Mouse (Mus musculus) MEL (cell line): ENCODE results near the gene Ephb2. TPM values are rescaled to one million over a fixed set of nuclear protein-coding genes. Genes with fewer than 3 reads are reported as not detected.

ENCODE experiments used
- DNase-seq: peaks from one replicate; pipeline ENCODE4 v3.0.0; 2011; ENCODE audit warnings: low read depth, low spot score
- H3K27ac ChIP-seq: 2 replicates; pipeline ENCODE4 v1.5.1; 2012; ENCODE audit warnings: low read depth, mild to moderate bottlenecking, control low read depth, low read length, moderate library complexity; ENCODE audit not compliant: control insufficient read depth
- H3K27me3 ChIP-seq, 2 experiments: fragments of 150-350 bp in 1 of 2; sonication (generic) in 1 of 2; 2 replicates each; pipeline ENCODE4 v1.6.1; 2012; ENCODE audit warnings: low read length in 2 of 2, mild to moderate bottlenecking in 2 of 2, improper control_type of control experiment in 1 of 2, moderate library complexity in 1 of 2; ENCODE audit not compliant: insufficient read depth in 2 of 2, control insufficient read depth in 1 of 2
- H3K36me3 ChIP-seq, 2 experiments: 2 replicates each; pipeline ENCODE4 v1.6.1; 2012 to 2014; ENCODE audit warnings: low read length in 2 of 2, improper control_type of control experiment in 1 of 2, inconsistent platforms in 1 of 2, mild to moderate bottlenecking in 1 of 2; ENCODE audit not compliant: insufficient read depth in 2 of 2, control insufficient read depth in 1 of 2
- H3K4me1 ChIP-seq, 2 experiments: fragments of 150-350 bp in 1 of 2; sonication (generic) in 1 of 2; 2 replicates each; pipeline ENCODE4 v1.6.1; 2012; ENCODE audit warnings: low read length in 2 of 2, improper control_type of control experiment in 1 of 2, mild to moderate bottlenecking in 1 of 2; ENCODE audit not compliant: insufficient read depth in 2 of 2, control insufficient read depth in 1 of 2
- H3K4me3 ChIP-seq, 2 experiments: fragments of 150-350 bp in 1 of 2; sonication (generic) in 1 of 2; 2 replicates each; pipeline ENCODE4 v1.5.1; 2012; ENCODE audit warnings: low read depth in 2 of 2, low read length in 2 of 2, mild to moderate bottlenecking in 2 of 2, moderate library complexity in 2 of 2, control low read depth in 1 of 2, improper control_type of control experiment in 1 of 2; ENCODE audit not compliant: control insufficient read depth in 1 of 2, insufficient read depth in 1 of 2
- H3K79me2 ChIP-seq: 2 replicates; pipeline ENCODE4 v1.6.1; 2012; ENCODE audit warnings: mild to moderate bottlenecking, low read length, moderate library complexity; ENCODE audit not compliant: control insufficient read depth, poor library complexity, insufficient read depth
- H3K9ac ChIP-seq: 2 replicates; pipeline ENCODE4 v1.6.1; 2012; ENCODE audit warnings: low read depth, mild to moderate bottlenecking, control low read depth, low read length, moderate library complexity; ENCODE audit not compliant: control insufficient read depth, poor library complexity, severe bottlenecking
- H3K9me3 ChIP-seq: fragments of 150-350 bp; sonication (generic); replicated peaks from 2 replicates; pipeline ENCODE4 v1.6.1; 2012; ENCODE audit warnings: mild to moderate bottlenecking, low read length, improper control_type of control experiment, moderate library complexity; ENCODE audit not compliant: insufficient read depth
- CHD1 ChIP-seq: IDR thresholded peaks from 2 replicates; pipeline ENCODE4 v1.6.1; 2012; ENCODE audit warnings: low read depth, mild to moderate bottlenecking, inconsistent platforms, low read length, improper control_type of control experiment
- CHD2 ChIP-seq: IDR thresholded peaks from 2 replicates; pipeline ENCODE4 v1.6.1; 2011; ENCODE audit warnings: low read length, improper control_type of control experiment
- E2F4 ChIP-seq: IDR thresholded peaks from 2 replicates; pipeline ENCODE4 v1.6.1; 2011; ENCODE audit warnings: low read depth, low read length, improper control_type of control experiment, borderline replicate concordance
- ELF1 ChIP-seq: IDR thresholded peaks from 2 replicates; pipeline ENCODE4 v1.6.1; 2014; ENCODE audit warnings: low read depth, mild to moderate bottlenecking, inconsistent platforms, low read length, improper control_type of control experiment, moderate library complexity
- EP300 ChIP-seq, 2 experiments: IDR thresholded peaks; 2 replicates each; pipeline ENCODE4 v1.6.1; 2011; ENCODE audit warnings: improper control_type of control experiment in 2 of 2, low read length in 2 of 2, low read depth in 1 of 2, mild to moderate bottlenecking in 1 of 2
- HCFC1 ChIP-seq: IDR thresholded peaks from 2 replicates; pipeline ENCODE4 v1.6.1; 2012; ENCODE audit warnings: low read depth, mild to moderate bottlenecking, inconsistent platforms, low read length, improper control_type of control experiment, moderate library complexity
- JUND ChIP-seq: IDR thresholded peaks from 2 replicates; pipeline ENCODE4 v1.6.1; 2011; ENCODE audit warnings: low read depth, mild to moderate bottlenecking, improper control_type of control experiment, low read length
- MAZ ChIP-seq: IDR thresholded peaks from 2 replicates; pipeline ENCODE4 v1.6.1; 2012; ENCODE audit warnings: low read depth, mild to moderate bottlenecking, inconsistent platforms, low read length, improper control_type of control experiment
- MEF2A ChIP-seq: IDR thresholded peaks from 2 replicates; pipeline ENCODE4 v1.6.1; 2014; ENCODE audit warnings: low read depth, mild to moderate bottlenecking, inconsistent platforms, low read length, improper control_type of control experiment; ENCODE audit not compliant: poor library complexity, insufficient replicate concordance, severe bottlenecking; ENCODE audit errors: extremely low read depth
- MXI1 ChIP-seq: IDR thresholded peaks from 2 replicates; pipeline ENCODE4 v1.6.1; 2011; ENCODE audit warnings: mild to moderate bottlenecking, low read depth, low read length, improper control_type of control experiment
- MYB ChIP-seq: IDR thresholded peaks from 2 replicates; pipeline ENCODE4 v1.6.1; 2011; ENCODE audit warnings: mild to moderate bottlenecking, low read depth, low read length, improper control_type of control experiment
- MYC ChIP-seq: IDR thresholded peaks from 2 replicates; pipeline ENCODE4 v1.6.1; 2011; ENCODE audit warnings: low read depth, mild to moderate bottlenecking, low read length, improper control_type of control experiment, moderate library complexity
- NELFE ChIP-seq: IDR thresholded peaks from 2 replicates; pipeline ENCODE4 v1.6.1; 2011; ENCODE audit warnings: low read depth, low read length, improper control_type of control experiment
- NRF1 ChIP-seq: IDR thresholded peaks from 2 replicates; pipeline ENCODE4 v1.6.1; 2014; ENCODE audit warnings: low read depth, mild to moderate bottlenecking, inconsistent platforms, low read length, improper control_type of control experiment, moderate library complexity; ENCODE audit not compliant: poor library complexity, insufficient read depth, severe bottlenecking
- POLR2AphosphoS2 ChIP-seq: IDR thresholded peaks from 2 replicates; pipeline ENCODE4 v1.6.1; 2011; ENCODE audit warnings: low read length, improper control_type of control experiment
- RAD21 ChIP-seq: IDR thresholded peaks from 2 replicates; pipeline ENCODE4 v1.6.1; 2011; ENCODE audit warnings: mild to moderate bottlenecking, low read depth, low read length, improper control_type of control experiment
- SIN3A ChIP-seq: IDR thresholded peaks from 2 replicates; pipeline ENCODE4 v1.6.1; 2012; ENCODE audit warnings: low read length, improper control_type of control experiment, inconsistent platforms
- SMC3 ChIP-seq: IDR thresholded peaks from 2 replicates; pipeline ENCODE4 v1.6.1; 2011; ENCODE audit warnings: low read depth, low read length, improper control_type of control experiment
- TAL1 ChIP-seq: IDR thresholded peaks from 2 replicates; pipeline ENCODE4 v1.6.1; 2012; ENCODE audit warnings: mild to moderate bottlenecking, inconsistent platforms, low read length, moderate library complexity, mixed read lengths
- TBP ChIP-seq: IDR thresholded peaks from 2 replicates; pipeline ENCODE4 v1.8.0; 2011; ENCODE audit warnings: low read depth, low read length, improper control_type of control experiment
- ZC3H11A ChIP-seq: IDR thresholded peaks from 2 replicates; pipeline ENCODE4 v1.6.1; 2012; ENCODE audit warnings: low read depth, mild to moderate bottlenecking, inconsistent platforms, low read length, improper control_type of control experiment
- ZKSCAN1 ChIP-seq: IDR thresholded peaks from 2 replicates; pipeline ENCODE4 v1.6.1; 2012; ENCODE audit warnings: low read depth, mild to moderate bottlenecking, inconsistent platforms, low read length, improper control_type of control experiment, moderate library complexity
- ZMIZ1 ChIP-seq: IDR thresholded peaks from 2 replicates; pipeline ENCODE4 v1.6.1; 2012; ENCODE audit warnings: low read depth, mild to moderate bottlenecking, inconsistent platforms, low read length, improper control_type of control experiment, moderate library complexity
- ZNF384 ChIP-seq: IDR thresholded peaks from 2 replicates; pipeline ENCODE4 v1.6.1; 2012; ENCODE audit warnings: low read depth, mild to moderate bottlenecking, inconsistent platforms, low read length, improper control_type of control experiment
- polyA plus RNA-seq, 2 experiments: library from polyadenylated mRNA; stranded (reverse) in 1 of 2; unstranded in 1 of 2; fragments of >175 nt in 1 of 2; fragments of >200 nt in 1 of 2; gene quantifications; 2 replicates each; pipeline versions ENCODE4 v1.2.1 to v1.2.4; 2012; ENCODE audit warnings: low replicate concordance in 2 of 2, low read depth in 1 of 2; ENCODE audit not compliant: insufficient read length in 2 of 2, insufficient read depth in 1 of 2, missing spikeins in 1 of 2
- total RNA-seq: library from RNA; depleted of rRNA; stranded (reverse); fragments of 300-350 nt; gene quantifications from 2 replicates; pipeline ENCODE4 v1.2.3, GENCODE M21; 2012

The Ephb2 gene
- total and polyA plus RNA-seq, 3 experiments, result 1.9 to 4.1 TPM; not detected in 1

GRCm38 (mm10) chr4:136757096-136757495, 78.7 kb downstream of the Ephb2 start:
- no peak for TF ChIP-seq CHD1
- no peak for TF ChIP-seq ELF1
- DNase-seq, result no peak
- no peak overlapping the region for H3K4me3 ChIP-seq
- no peaks in the 10 kb centered on the region for H3K4me1 ChIP-seq
- no peaks in the 10 kb centered on the region for H3K36me3 ChIP-seq
- 0 out of 4 replicates have a peak, but pooled peaks cover 0 to 1% of the 10 kb centered on the region in 2 experiments for H3K27me3 ChIP-seq
- H3K27ac ChIP-seq, result no peak overlapping the region
- no peak overlapping the region for H3K9ac ChIP-seq
- H3K79me2 ChIP-seq, result no peaks in the 10 kb centered on the region
- H3K9me3 ChIP-seq, result no peaks in the 10 kb centered on the region

DNA sequence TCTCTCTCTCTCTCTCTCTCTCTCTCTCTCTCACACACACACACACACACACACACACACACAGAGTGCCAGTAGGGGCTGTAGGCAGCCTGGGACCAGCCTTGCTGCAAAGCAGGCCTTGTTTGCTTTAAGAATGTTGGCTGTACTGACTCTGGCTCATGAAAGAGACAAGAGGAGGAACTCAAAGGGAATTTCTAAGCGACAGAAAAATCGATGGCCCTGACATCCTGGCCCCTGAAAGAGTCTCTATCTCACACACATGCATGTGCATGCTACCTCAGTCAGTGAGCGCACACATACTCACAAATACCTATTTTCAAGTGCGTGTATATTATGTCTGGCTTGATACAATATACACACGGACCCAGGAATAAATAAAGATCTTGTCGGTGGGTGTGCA, 79.3 kb downstream of the Ephb2 start:
- DNase-seq, result no peak
- Histone ChIP-seq H3K9me3 (no peaks in the 10 kb centered on the region), H3K36me3 (no peaks in the 10 kb centered on the region), H3K27me3 (0 out of 4 replicates have a peak, but pooled peaks cover 0 to 1% of the 10 kb centered on the region in 2 experiments), H3K4me1 (no peaks in the 10 kb centered on the region), H3K27ac (no peak overlapping the region), H3K4me3 (no peak overlapping the region), H3K9ac (no peak overlapping the region), H3K79me2 (no peaks in the 10 kb centered on the region)
- no peak for TF ChIP-seq TBP
- no peak for TF ChIP-seq E2F4
- TF ChIP-seq ZKSCAN1, result no peak
- no peak for TF ChIP-seq EP300 (IDR thresholded peaks at IDR 0.05; ENCODE audit: low read depth in 1 of 2, low read length in 2 of 2)
- TF ChIP-seq HCFC1, result no peak
- TF ChIP-seq MXI1, result no peak
- TF ChIP-seq JUND, result no peak
- TF ChIP-seq NRF1, result no peak
- TF ChIP-seq ZMIZ1, result no peak
- no peak for TF ChIP-seq RAD21

DNA sequence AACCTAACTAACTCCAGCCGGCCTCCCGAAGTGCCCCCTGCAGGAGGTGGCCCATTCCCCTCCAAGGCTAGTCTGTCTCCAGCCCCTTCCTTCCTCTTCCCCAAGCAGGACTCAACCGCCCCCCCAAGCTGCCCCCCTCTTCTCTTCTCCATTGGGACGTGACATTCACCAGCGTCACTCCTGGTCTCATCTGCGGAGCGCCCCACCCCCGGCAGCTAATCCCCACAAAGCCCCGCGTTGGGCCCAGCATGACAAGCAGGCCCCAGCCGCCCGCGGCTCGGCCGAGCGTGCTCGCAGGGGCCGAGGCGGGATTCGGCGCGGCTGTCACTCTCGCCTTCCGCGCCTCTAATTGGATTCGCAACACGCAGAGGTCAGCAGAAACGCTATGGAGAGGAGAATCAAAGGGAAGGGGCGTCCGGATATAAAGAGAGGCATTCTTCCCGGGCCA, 80.4 kb downstream of the Ephb2 start:
- DNase-seq, result no peak
- no peaks in the 10 kb centered on the region for H3K36me3 ChIP-seq

More for the DNA sequence above, 80.4 kb downstream of the Ephb2 start:
- no peaks in the 10 kb centered on the region for H3K79me2 ChIP-seq
- H3K4me1 ChIP-seq, result no peaks in the 10 kb centered on the region
- TF ChIP-seq MEF2A (no peak), MYC (no peak), ZC3H11A (no peak), MXI1 (no peak), SMC3 (no peak), ZNF384 (no peak), EP300 (IDR thresholded peaks at IDR 0.05; ENCODE audit: low read depth in 1 of 2, low read length in 2 of 2) (no peak), JUND (no peak), CHD1 (no peak), SIN3A (no peak), CHD2 (no peak), NELFE (no peak), MAZ (no peak), RAD21 (no peak), TAL1 (no peak), TBP (no peak), POLR2AphosphoS2 (no peak), ELF1 (no peak), MYB (no peak)
- no peak overlapping the region for H3K4me3 ChIP-seq
- H3K9ac ChIP-seq, result no peak overlapping the region
- H3K9me3 ChIP-seq, result no peaks in the 10 kb centered on the region
- no peak overlapping the region for H3K27ac ChIP-seq
- 0 out of 4 replicates have a peak, but pooled peaks cover 0 to 1% of the 10 kb centered on the region in 2 experiments for H3K27me3 ChIP-seq
